Mouse (Mus musculus): ENCODE data around the gene Map3k13.
A peak's percentile ranks its signal among the peaks of the same experiment; 100 is the strongest.

Map3k13 gene

DNA sequence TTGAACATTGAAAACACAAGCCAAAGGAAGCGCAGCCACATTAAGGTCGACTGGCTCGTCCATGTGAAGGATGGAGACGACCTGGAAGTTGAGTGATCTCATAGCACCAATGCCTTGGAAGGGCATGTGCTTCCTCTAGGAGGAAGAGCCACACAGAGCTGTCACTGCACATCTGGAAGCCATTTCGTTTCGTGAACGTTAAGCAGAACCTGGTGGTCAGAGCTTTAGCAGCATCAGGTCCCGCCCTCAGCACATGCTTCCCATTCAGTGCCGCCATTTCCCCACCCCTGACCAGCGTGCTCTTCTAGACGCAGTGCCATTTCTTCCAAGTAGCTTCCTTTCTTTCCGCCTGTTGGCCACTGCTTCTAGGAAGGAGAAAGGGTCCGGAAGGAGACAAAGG is 134.3 kb downstream of the Map3k13 start:
- DNase-seq: no peak

DNA sequence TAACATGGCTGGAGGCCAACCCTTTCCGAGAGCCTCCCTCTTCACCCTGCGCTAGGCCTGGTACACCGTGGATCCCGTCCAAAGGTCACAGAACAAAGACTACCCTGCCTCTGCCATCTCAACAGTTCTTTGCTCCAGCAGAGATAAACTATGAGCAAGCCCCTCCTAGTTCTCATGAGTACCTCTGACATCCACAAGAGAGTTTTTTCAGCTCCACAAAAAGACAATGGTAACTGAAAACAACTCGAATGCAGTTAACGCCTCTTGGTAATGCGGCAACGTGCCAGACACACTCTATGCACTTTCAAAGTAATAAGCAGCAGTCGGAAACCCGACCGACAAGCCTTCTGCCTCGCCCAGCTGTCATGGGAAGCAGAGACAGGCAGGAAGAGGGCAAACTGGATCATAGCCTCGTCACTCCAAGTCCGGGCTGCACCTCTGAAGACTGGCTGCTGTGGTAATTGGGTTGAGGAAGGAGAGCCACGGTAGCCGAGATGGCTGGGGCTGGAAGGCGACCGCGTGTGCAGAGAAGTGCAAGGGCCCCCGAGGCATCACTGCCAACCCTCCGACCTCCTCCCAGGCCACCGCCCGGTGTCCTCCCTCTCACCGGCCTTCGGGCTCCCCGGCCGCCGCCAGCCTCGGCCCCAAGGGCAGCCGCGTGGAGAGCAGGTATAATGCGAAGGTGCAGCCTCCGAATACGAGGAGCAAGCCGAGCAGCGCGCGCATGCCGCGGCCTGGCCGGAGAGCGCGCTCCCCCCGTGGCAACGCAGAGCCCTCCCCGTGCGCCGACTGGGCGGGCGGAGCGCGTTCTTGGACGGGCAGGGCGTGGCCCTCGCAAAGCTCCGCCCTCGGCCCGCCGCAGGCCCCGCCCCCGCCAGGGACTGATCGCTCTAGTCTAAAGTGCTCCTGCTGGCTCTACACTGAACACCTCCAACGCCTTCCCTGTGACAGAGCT is 152.9 kb downstream of the Map3k13 start, which contains the start of gene Tmem41a:
TSS of gene Tmem41a (minus strand) at position 792 of the 955 bp plus-strand sequence.
- DNase-seq: peak; percentile 99

GRCm38 (mm10) chr16:21955591-21955990 is 161.4 kb downstream of the Map3k13 start:
- peak; percentile 96 for DNase-seq

DNA sequence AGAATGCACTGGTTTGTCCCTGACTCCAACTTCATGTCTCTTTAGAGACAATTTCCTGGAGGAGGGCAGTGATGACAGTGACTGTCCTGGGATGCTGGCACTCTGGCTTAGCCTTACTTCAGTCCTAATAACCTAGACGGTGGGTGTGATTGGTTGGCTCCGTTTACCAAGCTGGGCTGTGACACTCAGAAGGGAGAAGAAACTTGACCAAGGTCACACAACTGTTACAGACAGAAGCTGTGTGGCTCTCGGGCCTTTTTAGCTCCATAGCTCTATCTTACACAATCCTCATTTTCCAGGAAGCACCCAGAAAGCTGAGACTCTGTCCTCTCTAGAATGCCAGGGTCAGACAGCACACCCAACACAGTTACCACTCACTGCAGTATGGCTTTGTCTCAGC is 171.4 kb downstream of the Map3k13 start:
- no peak for DNase-seq

DNA sequence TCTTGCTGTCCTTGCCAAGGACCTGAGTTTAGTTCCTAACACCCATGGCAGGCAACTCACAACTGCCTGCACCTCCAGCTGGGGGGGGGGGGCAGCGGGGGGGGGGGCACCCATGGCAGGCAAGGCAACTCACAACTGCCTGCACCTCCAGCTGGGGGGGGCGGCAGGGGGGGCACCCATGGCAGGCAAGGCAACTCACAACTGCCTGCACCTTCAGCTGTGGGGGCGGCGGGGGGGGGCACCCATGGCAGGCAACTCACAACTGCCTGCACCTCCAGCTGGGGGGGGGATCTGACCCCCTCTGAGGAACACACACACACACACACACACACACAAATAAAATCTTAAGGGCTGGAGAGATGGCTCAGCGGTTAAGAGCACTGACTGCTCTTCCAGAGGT is 175.7 kb downstream of the Map3k13 start:
- DNase-seq: no peak

- DNase-seq: no peak
Measured at GRCm38 (mm10) chr16:21970536-21970935, 176.4 kb downstream of the Map3k13 start.

GRCm38 (mm10) chr16:21971446-21971845 is 177.3 kb downstream of the Map3k13 start:
- DNase-seq: no peak

DNA sequence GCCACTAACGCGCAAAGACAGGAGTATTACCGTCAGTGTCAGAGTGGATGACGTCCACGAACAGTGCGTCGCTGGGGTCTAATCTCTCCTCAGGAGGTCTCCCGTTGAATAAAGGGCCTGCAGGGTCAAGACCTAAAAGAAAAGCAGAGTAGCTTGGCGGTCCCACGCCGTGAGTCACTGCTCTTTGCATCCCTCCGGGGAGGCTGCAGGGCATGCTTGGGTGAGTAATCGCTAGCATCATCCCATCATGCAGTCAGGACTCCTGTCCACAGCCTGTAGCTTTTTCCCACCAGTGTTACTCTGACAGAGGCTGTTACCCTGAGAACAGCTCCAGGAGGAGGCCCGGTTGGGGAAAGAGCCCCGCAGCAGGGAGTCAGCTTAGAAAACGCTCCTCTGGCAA is 182.1 kb downstream of the Map3k13 start:
- DNase-seq: no peak

- DNase-seq: no peak
Measured at GRCm38 (mm10) chr16:21977347-21977746, 183.2 kb downstream of the Map3k13 start.

Measured in heart, adult 11 months (tissue).